Mouse (Mus musculus) ES-E14 (cell line): ENCODE data around the gene Slc46a1. TPM values are rescaled to one million over a fixed set of nuclear protein-coding genes. Genes with fewer than 3 reads are reported as not detected.
A peak's percentile ranks its signal among the peaks of the same experiment; 100 is the strongest.

Source experiments
- DNase-seq: peaks from one replicate; pipeline ENCODE4 v3.0.0-alpha.2; 2013; ENCODE audit warnings: low read depth, low spot score
- H3K27ac ChIP-seq: 2 replicates; pipeline ENCODE4 v1.5.1; 2012; ENCODE audit warnings: low read depth, mild to moderate bottlenecking, low read length, moderate library complexity, mixed read lengths; ENCODE audit not compliant: poor library complexity, insufficient read depth, severe bottlenecking
- H3K36me3 ChIP-seq: 2 replicates; pipeline ENCODE4 v1.6.1; 2012; ENCODE audit warnings: mild to moderate bottlenecking, low read length, moderate library complexity, mixed read lengths; ENCODE audit not compliant: control insufficient read depth, poor library complexity, insufficient read depth, severe bottlenecking
- H3K4me1 ChIP-seq, 2 experiments: fragments of 150-350 bp in 1 of 2; sonication (generic) in 1 of 2; 2 replicates each; pipeline ENCODE4 v1.6.1; 2012; ENCODE audit warnings: low read length in 2 of 2, mild to moderate bottlenecking in 1 of 2, mixed read lengths in 1 of 2; ENCODE audit not compliant: control insufficient read depth in 2 of 2, insufficient read depth in 2 of 2, poor library complexity in 1 of 2
- H3K4me3 ChIP-seq, 2 experiments: fragments of 150-350 bp in 1 of 2; sonication (generic) in 1 of 2; 2 replicates each; pipeline ENCODE4 v1.5.1; 2012; ENCODE audit warnings: low read length in 2 of 2, low read depth in 1 of 2, mild to moderate bottlenecking in 1 of 2, mixed read lengths in 1 of 2; ENCODE audit not compliant: insufficient read depth in 1 of 2, poor library complexity in 1 of 2, severe bottlenecking in 1 of 2
- H3K9ac ChIP-seq: 2 replicates; pipeline ENCODE4 v1.6.1; 2012; ENCODE audit warnings: low read depth, mild to moderate bottlenecking, low read length, mixed read lengths; ENCODE audit not compliant: poor library complexity, insufficient read depth, severe bottlenecking
- H3K9me3 ChIP-seq: fragments of 150-350 bp; sonication (generic); 2 replicates; pipeline ENCODE4 v1.6.1; 2012; ENCODE audit warnings: low read depth, mild to moderate bottlenecking, low read length; ENCODE audit not compliant: control insufficient read depth, insufficient read depth
- CHD2 ChIP-seq: IDR thresholded peaks from 2 replicates; pipeline ENCODE4 v1.6.1; 2014; ENCODE audit warnings: mild to moderate bottlenecking, low read depth, low read length, inconsistent platforms
- HCFC1 ChIP-seq: IDR thresholded peaks from 2 replicates; pipeline ENCODE4 v1.6.1; 2012; ENCODE audit warnings: low read length, inconsistent platforms, borderline replicate concordance; ENCODE audit not compliant: insufficient read depth
- MAFK ChIP-seq: IDR thresholded peaks from 2 replicates; pipeline ENCODE4 v1.6.1; 2014; ENCODE audit warnings: mild to moderate bottlenecking, low read depth, low read length, inconsistent platforms; ENCODE audit not compliant: insufficient read depth
- ZC3H11A ChIP-seq: IDR thresholded peaks from 2 replicates; pipeline ENCODE4 v1.6.1; 2012; ENCODE audit warnings: low read depth, mild to moderate bottlenecking, inconsistent platforms, low read length, borderline replicate concordance
- ZNF384 ChIP-seq: IDR thresholded peaks from 2 replicates; pipeline ENCODE4 v1.6.1; 2012; ENCODE audit warnings: low read depth, low read length, inconsistent platforms
- in situ Hi-C, 2 experiments: fragments of 600-800 bp; cut with MboI; formaldehyde crosslinking; loops; one replicate each; pipeline ENCODE4 v1.15.1; 2025; ENCODE audit warnings: low sequenced_read_pairs in 2 of 2, inconsistent platforms in 1 of 2; ENCODE audit not compliant: unreplicated experiment in 2 of 2
- total RNA-seq: library from RNA; depleted of rRNA; stranded (reverse); fragments of 300-350 nt; gene quantifications from 2 replicates; pipeline ENCODE4 v1.2.3, GENCODE M21; 2012

Gene Slc46a1
- total RNA-seq, 1 experiment, result 21.4 TPM

DNA sequence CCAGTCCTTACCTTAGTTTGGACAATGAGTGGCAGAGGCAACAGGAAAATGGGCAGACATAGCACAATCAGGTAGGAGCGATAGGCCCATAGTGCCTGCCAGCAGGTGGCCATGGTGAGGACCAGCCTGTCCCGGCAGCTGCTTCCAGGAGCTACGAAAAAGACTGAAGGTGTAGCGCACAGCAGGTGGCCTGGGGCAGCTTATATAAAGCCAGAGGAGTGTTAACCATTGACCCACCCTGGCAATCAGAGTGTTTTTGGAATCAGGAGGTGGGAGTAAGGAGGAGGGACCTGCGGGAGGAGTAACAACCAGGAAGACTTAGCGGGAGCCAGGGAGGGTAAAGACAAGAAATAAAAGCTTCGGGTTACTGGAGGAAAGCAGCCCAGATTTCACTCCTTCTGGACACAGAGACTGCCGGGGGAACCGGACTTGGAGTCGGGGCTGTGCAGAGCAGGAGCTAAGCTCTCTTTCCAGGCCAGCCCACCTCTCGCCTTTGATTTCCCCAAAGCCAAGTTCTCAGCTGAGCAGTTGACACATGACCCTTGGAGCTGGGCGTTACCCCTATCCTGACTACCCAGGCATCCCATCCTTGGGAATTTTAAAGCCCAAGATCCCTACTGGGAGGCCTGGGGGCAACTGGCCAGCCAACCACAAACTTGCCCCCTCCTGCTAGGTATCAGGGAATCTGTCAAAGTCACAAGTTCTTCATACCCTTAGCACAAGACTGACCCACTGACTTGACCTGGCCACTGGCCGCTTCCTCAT is 43.3 kb upstream of the Slc46a1 start, which contains the start of gene Slc13a2:
Slc13a2 (minus strand) TSS at position 163 of the 765 bp plus-strand sequence.
- DNase-seq, result peak; percentile 62
- Histone ChIP-seq H3K27ac (peak within 1 kb of the TSS; percentile 10; the same call in 1 of the 2 replicates), H3K36me3 (no peaks in the 10 kb centered on the region), H3K4me3 (no peak within 1 kb of the TSS), H3K9ac (no peak within 1 kb of the TSS), H3K4me1 (peaks cover 9 to 26% of the 10 kb centered on the region in 2 experiments), H3K9me3 (no peaks in the 10 kb centered on the region)
- TF ChIP-seq HCFC1 (no peak), ZC3H11A (no peak)
- in situ Hi-C loops, result no loop called here

DNA sequence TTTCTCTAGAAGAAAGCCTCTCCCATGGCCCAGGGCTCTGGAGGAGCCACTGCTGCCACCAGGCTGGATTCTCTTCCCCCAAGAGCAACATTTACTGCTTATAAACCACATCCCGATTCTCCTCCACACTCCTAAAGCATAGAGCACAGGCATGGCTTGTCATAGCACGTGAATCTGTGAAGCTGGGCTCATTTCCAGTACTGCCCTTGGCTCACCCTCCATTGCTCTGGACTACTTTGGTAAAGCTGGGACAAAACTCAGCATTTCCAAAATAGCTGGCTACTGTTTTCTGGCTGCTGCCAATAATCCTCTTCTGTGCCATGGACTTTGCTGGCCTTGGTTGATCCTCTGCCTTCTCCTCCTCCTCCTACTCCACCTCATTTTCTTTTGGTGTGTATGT is 41.1 kb upstream of the Slc46a1 start:
- Histone ChIP-seq H3K27ac (no peak overlapping the region), H3K4me3 (no peak overlapping the region), H3K9me3 (no peaks in the 10 kb centered on the region), H3K9ac (no peak overlapping the region), H3K36me3 (no peaks in the 10 kb centered on the region), H3K4me1 (peaks cover 12 to 29% of the 10 kb centered on the region in 2 experiments)
- TF ChIP-seq MAFK (no peak), ZC3H11A (no peak), HCFC1 (no peak), ZNF384 (no peak), CHD2 (no peak)
- DNase-seq, result no peak
- in situ Hi-C loops, result no loop called here

DNA sequence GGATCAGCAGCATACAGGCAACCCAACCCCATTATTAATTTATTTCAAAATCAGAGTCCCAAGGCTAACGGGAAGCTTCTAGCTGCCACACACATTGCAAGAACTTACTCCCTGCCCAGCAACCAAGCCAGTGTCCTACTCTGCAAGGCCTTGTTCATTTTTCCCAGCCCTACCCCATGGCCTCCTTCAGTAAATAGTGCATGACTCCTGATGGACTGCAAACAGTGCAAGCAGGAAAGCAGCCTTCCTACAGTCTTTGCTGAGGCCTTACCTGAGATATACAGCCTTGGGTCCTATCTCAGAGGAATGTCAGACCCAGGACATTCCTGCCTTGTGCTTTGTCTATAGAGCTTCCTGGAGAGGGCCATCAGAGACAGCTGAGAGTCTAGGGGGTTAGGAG is 39.9 kb upstream of the Slc46a1 start:
- Histone ChIP-seq H3K9me3 (no peaks in the 10 kb centered on the region), H3K9ac (no peak overlapping the region), H3K4me3 (no peak overlapping the region), H3K4me1 (peaks cover 13 to 25% of the 10 kb centered on the region in 2 experiments), H3K36me3 (no peaks in the 10 kb centered on the region), H3K27ac (no peak overlapping the region)
- in situ Hi-C loops, result no loop called here
- no peak for TF ChIP-seq ZNF384
- TF ChIP-seq HCFC1, result no peak
- no peak for TF ChIP-seq MAFK
- TF ChIP-seq CHD2, result no peak
- no peak for TF ChIP-seq ZC3H11A
- no peak for DNase-seq

DNA sequence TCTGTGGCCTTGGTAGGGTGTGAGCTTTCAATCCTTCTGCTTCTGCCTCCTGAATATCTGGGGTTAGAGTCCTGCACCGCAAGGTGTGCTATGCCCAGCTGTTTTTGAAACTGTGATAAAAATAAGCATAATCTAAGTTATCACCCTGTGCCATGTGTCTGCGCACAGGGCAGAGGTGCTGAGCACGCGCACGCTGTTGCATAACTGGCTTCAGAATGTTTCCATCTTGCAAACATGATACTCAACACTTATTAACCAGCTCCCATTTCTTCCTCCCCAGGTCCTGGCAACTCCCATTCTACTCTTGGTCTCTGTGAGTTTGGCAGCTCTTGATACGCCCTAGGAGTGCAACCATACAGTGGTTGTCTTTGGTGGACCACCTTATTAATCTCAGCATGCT is 37.8 kb upstream of the Slc46a1 start:
- Histone ChIP-seq H3K9me3 (no peaks in the 10 kb centered on the region), H3K4me1 (peaks cover 10 to 16% of the 10 kb centered on the region in 2 experiments), H3K27ac (no peak overlapping the region), H3K9ac (no peak overlapping the region), H3K36me3 (no peaks in the 10 kb centered on the region), H3K4me3 (no peak overlapping the region)
- in situ Hi-C loops, result no loop called here
- DNase-seq, result no peak
- TF ChIP-seq CHD2 (no peak), HCFC1 (no peak), MAFK (no peak), ZNF384 (no peak), ZC3H11A (no peak)

DNA sequence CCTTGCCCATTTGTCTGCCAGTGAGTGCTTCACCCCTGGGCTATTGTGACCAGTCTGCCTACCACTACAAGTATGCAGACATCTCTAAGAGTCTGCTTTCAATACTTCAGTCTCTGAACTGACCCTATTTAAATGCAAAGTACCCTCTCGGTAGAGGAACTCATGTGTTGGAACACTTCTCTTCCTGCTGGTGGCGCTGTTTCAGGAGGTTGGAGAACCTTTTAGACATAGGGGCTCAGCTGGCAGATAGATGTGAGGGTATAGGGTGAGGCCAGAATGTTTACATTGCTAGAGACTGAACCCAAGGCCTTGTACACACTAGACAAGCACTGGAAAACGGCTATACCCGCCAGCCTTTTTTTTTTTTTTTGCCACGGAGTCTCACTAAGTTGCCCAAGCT is 37.2 kb upstream of the Slc46a1 start:
- H3K4me1 ChIP-seq, result peaks cover 10 to 16% of the 10 kb centered on the region in 2 experiments
- no peak for TF ChIP-seq ZC3H11A
- no peak for TF ChIP-seq HCFC1
- TF ChIP-seq MAFK, result no peak
- TF ChIP-seq ZNF384, result peak; percentile 52; the same call in 1 of the 2 replicates
- no peak for TF ChIP-seq CHD2
- no peaks in the 10 kb centered on the region for H3K9me3 ChIP-seq
- no peak overlapping the region for H3K4me3 ChIP-seq
- no peak overlapping the region for H3K9ac ChIP-seq
- in situ Hi-C loops, result no loop called here
- peak; percentile 45 for DNase-seq
- H3K36me3 ChIP-seq, result no peaks in the 10 kb centered on the region
- H3K27ac ChIP-seq, result no peak overlapping the region
